Mouse (Mus musculus) forebrain, embryonic 16.5 days (tissue): ENCODE measurements at regions not wholly inside any gene's neighbourhood (a gene's known extent, or its start where the extent isn't known, plus 50 kb on each side); places are given as distances from the start of the nearest gene placed in this dataset.
A peak's percentile ranks its signal among the peaks of the same experiment; 100 is the strongest.

Source experiments
- ATAC-seq: fragments of 200-750 bp; cut with Nextera tagmentation; 2 replicates; pipeline ENCODE4 v1.8.0; 2017; ENCODE audit warnings: mild to moderate bottlenecking, moderate library complexity
- H3K27ac ChIP-seq: fragments of 300-500 bp; sonication (generic); 2 replicates; pipeline ENCODE4 v1.5.1; 2014; ENCODE audit warnings: low read length, control low read depth
- H3K27me3 ChIP-seq: fragments of 300-500 bp; sonication (generic); replicated peaks from 2 replicates; pipeline ENCODE4 v1.6.1; 2014; ENCODE audit warnings: low read length; ENCODE audit not compliant: control insufficient read depth, insufficient read depth
- H3K36me3 ChIP-seq: fragments of 300-500 bp; sonication (generic); 2 replicates; pipeline ENCODE4 v1.6.1; 2014; ENCODE audit not compliant: control insufficient read depth, insufficient read depth
- H3K4me1 ChIP-seq: fragments of 300-500 bp; sonication (generic); replicated peaks from 2 replicates; pipeline ENCODE4 v1.6.1; 2014; ENCODE audit warnings: low read length; ENCODE audit not compliant: control insufficient read depth, insufficient read depth
- H3K4me2 ChIP-seq: fragments of 300-500 bp; sonication (generic); 2 replicates; pipeline ENCODE4 v1.6.1; 2014; ENCODE audit warnings: mild to moderate bottlenecking, low read length, control low read depth
- H3K4me3 ChIP-seq: fragments of 300-500 bp; sonication (generic); replicated peaks from 2 replicates; pipeline ENCODE4 v1.5.1; 2014; ENCODE audit warnings: mild to moderate bottlenecking, low read length, control low read depth
- H3K9ac ChIP-seq: fragments of 300-500 bp; sonication (generic); replicated peaks from 2 replicates; pipeline ENCODE4 v1.6.1; 2014; ENCODE audit warnings: low read depth, low read length, control low read depth
- H3K9me3 ChIP-seq: fragments of 300-500 bp; sonication (generic); 2 replicates; pipeline ENCODE4 v1.6.1; 2016; ENCODE audit warnings: low read length; ENCODE audit not compliant: control insufficient read depth
- WGBS: fragments of 180-500 bp; shearing (Covaris S2); extraction: QIAGEN DNeasy Blood & Tissue Kit; methylation state at CpG from one replicate; pipeline ENCODE4 v1.1.7; 2014; 5-methylcytosine and 5-hydroxymethylcytosine counted together

DNA sequence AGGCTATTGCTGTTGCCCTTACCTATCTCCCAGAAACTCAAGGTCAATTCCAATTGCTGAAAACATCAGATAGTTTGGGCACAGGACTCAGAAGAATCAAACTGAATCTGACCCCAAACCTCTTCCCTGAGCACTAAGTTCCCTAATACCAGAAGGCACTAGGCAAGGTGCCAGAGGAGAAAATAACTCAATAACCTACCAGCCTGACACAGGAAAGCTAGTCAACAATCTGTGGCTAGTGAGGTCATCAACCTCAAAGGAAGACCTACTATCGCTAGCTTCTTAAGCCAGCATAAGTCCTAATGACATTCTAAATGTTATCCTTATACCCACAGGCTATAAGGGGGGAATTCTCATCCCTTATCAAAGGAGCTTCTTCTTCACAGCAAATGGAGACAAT lies 491.2 kb downstream of the Kctd12 start:
- Histone ChIP-seq H3K4me3 (no peak overlapping the region), H3K27me3 (no peaks in the 10 kb centered on the region), H3K4me1 (no peaks in the 10 kb centered on the region), H3K27ac (no peak overlapping the region), H3K9me3 (no peaks in the 10 kb centered on the region), H3K4me2 (no peak overlapping the region), H3K36me3 (no peaks in the 10 kb centered on the region), H3K9ac (no peak overlapping the region)
- 100% methylated on average over 1 of the region's 1 CpGs for WGBS
- no peak for ATAC-seq

DNA sequence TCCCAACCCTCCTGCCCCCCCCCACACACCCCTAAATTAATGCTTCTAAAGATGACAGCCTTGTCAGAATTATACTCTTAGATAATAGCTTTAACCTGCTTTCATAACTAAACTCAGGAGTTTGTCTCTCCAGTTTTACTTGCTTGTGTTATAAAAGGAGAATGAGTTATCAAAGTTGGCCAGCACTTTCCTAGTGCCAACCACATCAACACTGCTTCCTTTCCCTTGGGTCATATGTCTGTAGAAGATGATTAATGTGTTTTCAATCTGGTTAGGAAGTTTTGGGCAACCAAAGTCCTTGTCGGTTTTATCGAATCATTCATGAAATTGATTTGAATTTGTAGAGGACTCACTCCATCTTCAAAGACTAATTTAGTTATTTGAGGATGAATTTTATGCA lies 505.3 kb downstream of the Kctd12 start:
- no peaks in the 10 kb centered on the region for H3K36me3 ChIP-seq
- WGBS = 95% methylated on average over 2 of the region's 2 CpGs
- no peak overlapping the region for H3K27ac ChIP-seq
- no peak for ATAC-seq
- no peak overlapping the region for H3K9ac ChIP-seq
- H3K27me3 ChIP-seq = no peaks in the 10 kb centered on the region
- H3K4me2 ChIP-seq = no peak overlapping the region
- no peaks in the 10 kb centered on the region for H3K4me1 ChIP-seq
- H3K9me3 ChIP-seq = no peaks in the 10 kb centered on the region
- H3K4me3 ChIP-seq = no peak overlapping the region

DNA sequence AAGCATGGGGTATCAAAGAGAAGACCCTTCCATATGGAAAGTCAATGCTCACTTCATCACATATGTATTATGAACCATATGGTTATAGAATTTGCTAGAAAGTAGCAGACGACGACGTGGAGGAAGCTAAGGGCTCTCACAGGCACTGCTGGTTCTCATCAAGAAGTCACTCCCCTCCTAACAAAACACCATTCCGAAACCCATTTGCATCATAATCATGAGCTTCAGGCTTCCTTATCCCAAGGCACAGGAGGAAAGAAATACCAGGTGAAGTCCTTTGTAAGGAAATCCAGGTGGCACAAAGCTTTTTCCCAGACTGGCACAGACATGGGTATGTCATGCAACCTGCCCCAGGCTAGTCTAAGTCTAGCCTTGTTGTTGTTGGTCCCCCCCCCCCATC lies 513.1 kb downstream of the Kctd12 start:
- H3K4me2 ChIP-seq = no peak overlapping the region
- no peak for ATAC-seq

GRCm38 (mm10) chr14:102461001-102461400 lies 521.4 kb downstream of the Kctd12 start:
- Histone ChIP-seq H3K9ac (no peak overlapping the region), H3K9me3 (no peaks in the 10 kb centered on the region), H3K27ac (no peak overlapping the region), H3K4me1 (no peaks in the 10 kb centered on the region), H3K36me3 (no peaks in the 10 kb centered on the region), H3K4me3 (no peak overlapping the region), H3K27me3 (no peaks in the 10 kb centered on the region), H3K4me2 (no peak overlapping the region)
- WGBS = 61% methylated on average over 1 of the region's 1 CpGs
- ATAC-seq = no peak

More for the DNA sequence above, 513.1 kb downstream of the Kctd12 start:
- Histone ChIP-seq H3K4me3 (no peak overlapping the region), H3K9ac (no peak overlapping the region), H3K27me3 (no peaks in the 10 kb centered on the region), H3K27ac (no peak overlapping the region), H3K9me3 (no peaks in the 10 kb centered on the region), H3K4me1 (no peaks in the 10 kb centered on the region), H3K36me3 (no peaks in the 10 kb centered on the region)
- 38% methylated on average over 4 of the region's 4 CpGs for WGBS

DNA sequence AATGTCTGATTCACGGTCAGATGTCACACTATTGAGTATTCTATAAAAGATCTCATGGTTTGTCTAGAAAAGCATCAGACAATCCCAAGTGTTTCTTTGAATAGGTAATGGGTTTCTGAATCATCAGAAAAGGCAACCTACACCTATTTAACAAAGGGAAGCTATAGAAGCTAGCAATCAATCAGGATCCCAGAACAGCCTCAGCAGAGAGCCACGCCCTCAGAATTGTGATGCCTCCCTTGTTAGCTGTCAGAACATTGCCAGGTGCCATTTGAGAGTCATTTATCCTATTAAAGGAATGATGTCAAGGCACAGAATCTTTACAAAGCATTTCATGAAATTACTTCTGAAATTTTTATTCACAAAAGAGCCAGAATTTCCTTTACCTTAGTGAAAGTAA lies 542.7 kb downstream of the Kctd12 start:
- no peaks in the 10 kb centered on the region for H3K4me1 ChIP-seq
- no peak overlapping the region for H3K9ac ChIP-seq
- no peaks in the 10 kb centered on the region for H3K36me3 ChIP-seq
- H3K27ac ChIP-seq = no peak overlapping the region
- WGBS = 71% methylated on average over 2 of the region's 2 CpGs
- no peaks in the 10 kb centered on the region for H3K27me3 ChIP-seq
- no peaks in the 10 kb centered on the region for H3K9me3 ChIP-seq
- H3K4me3 ChIP-seq = no peak overlapping the region
- H3K4me2 ChIP-seq = no peak overlapping the region
- ATAC-seq = peak; percentile 67

DNA sequence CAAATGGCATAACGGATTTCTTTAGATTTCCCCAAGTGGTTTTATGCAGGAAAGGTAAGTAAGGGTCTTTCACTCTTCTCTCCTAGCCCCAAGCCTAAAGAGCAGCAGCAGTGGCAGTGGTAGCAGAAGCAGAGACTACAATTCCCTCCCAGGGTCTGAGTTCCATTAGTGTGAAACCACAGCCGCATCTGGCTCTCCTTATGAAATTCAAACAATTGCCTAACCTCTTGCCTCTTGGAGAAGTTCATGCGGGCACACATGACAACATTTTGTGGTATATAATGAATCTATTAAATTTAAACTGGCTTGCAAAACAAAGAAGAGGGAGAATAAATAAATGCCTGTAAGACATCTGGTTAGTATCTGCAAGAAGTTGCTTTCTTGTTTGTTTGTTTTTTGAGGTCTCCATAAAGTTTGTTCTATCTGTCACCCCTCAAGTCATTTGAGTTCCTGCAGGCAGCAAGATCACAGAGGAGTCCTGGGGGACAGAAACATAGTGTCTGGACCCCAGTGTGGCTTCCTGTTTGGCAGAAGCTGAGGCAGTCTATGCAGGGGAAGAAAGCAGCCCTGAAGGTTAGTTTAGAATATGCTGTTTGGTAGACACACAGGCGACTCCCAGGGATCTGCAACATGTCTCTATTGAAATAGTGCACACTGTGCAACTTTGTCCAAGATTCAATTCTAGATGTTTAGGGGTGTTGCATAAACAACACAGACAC lies 578.9 kb downstream of the Kctd12 start:
- Histone ChIP-seq H3K4me1 (no peaks in the 10 kb centered on the region), H3K36me3 (no peaks in the 10 kb centered on the region), H3K27ac (no peak overlapping the region), H3K9ac (no peak overlapping the region), H3K4me3 (no peak overlapping the region), H3K9me3 (no peaks in the 10 kb centered on the region), H3K27me3 (no peaks in the 10 kb centered on the region), H3K4me2 (no peak overlapping the region)
- ATAC-seq = no peak
- WGBS = 86% methylated on average over 4 of the region's 4 CpGs

DNA sequence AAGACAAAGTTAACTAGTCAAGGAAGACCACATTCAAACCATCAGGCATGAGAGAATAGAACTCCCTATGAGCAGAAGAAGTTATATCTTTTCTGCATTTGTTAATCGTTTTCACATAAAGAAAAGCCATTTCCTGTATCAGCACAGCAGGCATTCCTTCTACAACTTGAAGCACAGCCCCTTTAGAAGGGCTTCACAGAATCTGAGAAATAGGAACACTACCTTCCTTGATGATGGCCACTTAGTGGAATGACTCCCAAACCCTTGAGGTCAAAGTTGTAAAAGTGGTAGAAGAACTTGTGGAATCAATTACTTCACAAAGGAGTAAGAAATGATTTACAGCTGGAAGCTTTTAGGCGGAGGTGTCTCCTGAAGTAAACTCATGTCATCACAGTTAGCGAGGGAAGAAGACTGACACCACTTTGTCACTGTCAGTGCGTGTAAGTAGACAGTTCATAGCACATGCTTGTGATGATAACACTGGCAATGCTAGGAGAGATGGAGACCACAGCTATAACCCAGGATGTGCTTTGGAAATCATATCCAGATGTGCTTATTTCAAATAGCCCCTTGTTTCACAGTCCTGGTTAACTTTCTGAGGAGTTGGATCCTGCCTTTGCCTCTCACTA lies 580.3 kb downstream of the Kctd12 start:
- Histone ChIP-seq H3K4me2 (no peak overlapping the region), H3K27me3 (no peaks in the 10 kb centered on the region), H3K9me3 (no peaks in the 10 kb centered on the region), H3K4me1 (no peaks in the 10 kb centered on the region), H3K9ac (no peak overlapping the region), H3K27ac (no peak overlapping the region), H3K4me3 (no peak overlapping the region), H3K36me3 (no peaks in the 10 kb centered on the region)
- WGBS = 87% methylated on average over 4 of the region's 4 CpGs
- no peak for ATAC-seq

- no peak overlapping the region for H3K9ac ChIP-seq
- H3K9me3 ChIP-seq = no peaks in the 10 kb centered on the region
- no peak overlapping the region for H3K4me3 ChIP-seq
- no peak for ATAC-seq
- WGBS = 86% methylated on average over 7 of the region's 7 CpGs
- no peaks in the 10 kb centered on the region for H3K27me3 ChIP-seq
- H3K4me1 ChIP-seq = no peaks in the 10 kb centered on the region
- no peaks in the 10 kb centered on the region for H3K36me3 ChIP-seq
- H3K27ac ChIP-seq = no peak overlapping the region
- H3K4me2 ChIP-seq = no peak overlapping the region
Measured at GRCm38 (mm10) chr14:102396036-102396734, 586.3 kb downstream of the Kctd12 start.

DNA sequence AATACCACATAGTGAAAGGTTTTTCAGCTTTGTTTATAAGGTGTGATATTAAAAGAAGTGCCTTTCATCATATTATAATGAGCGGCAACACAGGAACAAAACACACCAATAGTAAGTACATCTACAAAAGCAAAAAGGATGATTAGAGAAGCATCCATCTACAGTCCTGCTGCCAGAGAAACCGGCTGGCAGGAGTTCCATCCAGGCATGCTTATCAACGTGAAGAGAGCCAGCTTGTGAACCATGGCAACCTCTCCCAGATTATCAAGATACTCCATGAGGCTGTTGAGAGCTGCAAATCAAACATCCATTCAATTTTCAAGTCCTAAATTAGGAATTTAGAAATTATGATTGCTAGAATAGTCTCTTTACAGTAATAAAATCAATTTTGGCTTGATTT lies 590.1 kb downstream of the Kctd12 start:
- 58% methylated on average over 3 of the region's 3 CpGs for WGBS
- H3K27me3 ChIP-seq = no peaks in the 10 kb centered on the region
- ATAC-seq = no peak
- H3K36me3 ChIP-seq = no peaks in the 10 kb centered on the region
- H3K4me2 ChIP-seq = no peak overlapping the region
- H3K4me3 ChIP-seq = no peak overlapping the region
- H3K9ac ChIP-seq = no peak overlapping the region
- no peak overlapping the region for H3K27ac ChIP-seq
- H3K9me3 ChIP-seq = no peaks in the 10 kb centered on the region
- H3K4me1 ChIP-seq = no peaks in the 10 kb centered on the region
